Mouse (Mus musculus) intestine, embryonic 16.5 days (tissue): ENCODE results near the gene Grn. TPM values are rescaled to one million over a fixed set of nuclear protein-coding genes. Genes with fewer than 3 reads are reported as not detected.
"Not testable (repeated sequence)": the region's sequence is repeated elsewhere in the genome, so short reads cannot be mapped to it uniquely, and the experiment has no call there.

Experiments used
- ATAC-seq: fragments of 200-750 bp; cut with Nextera tagmentation; 2 replicates; pipeline ENCODE4 v1.8.0; 2017; ENCODE audit warnings: moderate TSS enrichment, moderate library complexity
- H3K27ac ChIP-seq: fragments of 300-500 bp; sonication (generic); 2 replicates; pipeline ENCODE4 v1.5.1; 2014; ENCODE audit warnings: mild to moderate bottlenecking, low read length
- H3K27me3 ChIP-seq: fragments of 300-500 bp; sonication (generic); replicated peaks from 2 replicates; pipeline ENCODE4 v1.6.1; 2014; ENCODE audit warnings: low read length, control low read depth, mixed read lengths; ENCODE audit not compliant: control insufficient read depth, insufficient read depth
- H3K36me3 ChIP-seq: fragments of 300-500 bp; sonication (generic); 2 replicates; pipeline ENCODE4 v1.6.1; 2014; ENCODE audit warnings: low read length, control low read depth; ENCODE audit not compliant: control insufficient read depth, insufficient read depth
- H3K4me1 ChIP-seq: fragments of 300-500 bp; sonication (generic); 2 replicates; pipeline ENCODE4 v1.6.1; 2014; ENCODE audit warnings: low read length, control low read depth, mixed read lengths; ENCODE audit not compliant: control insufficient read depth, insufficient read depth
- H3K4me2 ChIP-seq: fragments of 300-500 bp; sonication (generic); 2 replicates; pipeline ENCODE4 v1.6.1; 2014; ENCODE audit warnings: low read depth, low read length, control low read depth
- H3K4me3 ChIP-seq: fragments of 300-500 bp; sonication (generic); 2 replicates; pipeline ENCODE4 v1.5.1; 2014; ENCODE audit warnings: mild to moderate bottlenecking, low read length
- H3K9ac ChIP-seq: fragments of 300-500 bp; sonication (generic); 2 replicates; pipeline ENCODE4 v1.6.1; 2014; ENCODE audit warnings: low read depth, low read length
- H3K9me3 ChIP-seq: fragments of 300-500 bp; sonication (generic); 2 replicates; pipeline ENCODE4 v1.6.1; 2016; ENCODE audit warnings: low read length, control low read depth; ENCODE audit not compliant: control insufficient read depth
- WGBS: fragments of 180-500 bp; shearing (Covaris S2); extraction: QIAGEN DNeasy Blood & Tissue Kit; methylation state at CpG from one replicate; pipeline ENCODE4 v1.1.7; 2014; 5-methylcytosine and 5-hydroxymethylcytosine counted together
- polyA plus RNA-seq: library from polyadenylated mRNA; unstranded; fragments of >200 nt; fragmentation: Nextera tagmentation; extraction: Ambion mirVana; gene quantifications from 2 replicates; pipeline ENCODE4 v1.2.1, GENCODE M21; 2015

The Grn gene
- polyA plus RNA-seq, 1 experiment from 2014 or later, result 221 TPM

- H3K36me3 ChIP-seq, result peaks cover 9% of the 10 kb centered on the region; the same call in 1 of the 2 replicates
- WGBS, result under 1% methylated on average over 77 of the region's 85 CpGs
- H3K4me2 ChIP-seq, result peak overlapping the region; percentile 74
- H3K27me3 ChIP-seq, result no peaks in the 10 kb centered on the region
- H3K9ac ChIP-seq, result peak overlapping the region; percentile 95
- peak; percentile 71 for ATAC-seq
- H3K4me3 ChIP-seq, result peak overlapping the region; percentile 92
- H3K4me1 ChIP-seq, result peaks cover 33% of the 10 kb centered on the region
- H3K9me3 ChIP-seq, result no peaks in the 10 kb centered on the region
- H3K27ac ChIP-seq, result peak overlapping the region; percentile 98
Observed at GRCm38 (mm10) chr11:102406900-102407833, 22.9 kb upstream of the Grn start.

- peak within 1 kb of the TSS; percentile 92 for H3K4me3 ChIP-seq
- no peaks in the 10 kb centered on the region for H3K27me3 ChIP-seq
- H3K4me1 ChIP-seq, result peaks cover 33% of the 10 kb centered on the region
- no peaks in the 10 kb centered on the region for H3K9me3 ChIP-seq
- H3K9ac ChIP-seq, result peak within 1 kb of the TSS; percentile 95
- H3K4me2 ChIP-seq, result peak within 1 kb of the TSS; percentile 74
- WGBS, result under 1% methylated on average over 19 of the region's 19 CpGs
- peak within 1 kb of the TSS; percentile 98 for H3K27ac ChIP-seq
- peak; percentile 24; the same call in 1 of the 2 replicates for ATAC-seq
- peaks cover 9% of the 10 kb centered on the region; the same call in 1 of the 2 replicates for H3K36me3 ChIP-seq
Observed at GRCm38 (mm10) chr11:102407834-102408215, 22.3 kb upstream of the Grn start, which contains the start of gene Slc25a39. TSS of gene Slc25a39 (minus strand) at chr11:102407946.

GRCm38 (mm10) chr11:102408344-102408876 lies 21.7 kb upstream of the Grn start:
- Histone ChIP-seq H3K9me3 (no peaks in the 10 kb centered on the region), H3K9ac (peak overlapping the region; percentile 95), H3K4me1 (peaks cover 33% of the 10 kb centered on the region), H3K27ac (peak overlapping the region; percentile 98), H3K4me2 (peak overlapping the region; percentile 74), H3K4me3 (peak overlapping the region; percentile 92), H3K27me3 (no peaks in the 10 kb centered on the region), H3K36me3 (peaks cover 9% of the 10 kb centered on the region; the same call in 1 of the 2 replicates)
- peak; percentile 92 for ATAC-seq
- WGBS, result under 1% methylated on average over 32 of the region's 32 CpGs

- Histone ChIP-seq H3K9ac (peak overlapping the region; percentile 60), H3K9me3 (no peaks in the 10 kb centered on the region), H3K4me2 (peak overlapping the region; percentile 50), H3K27ac (peak overlapping the region; percentile 98), H3K27me3 (no peaks in the 10 kb centered on the region), H3K36me3 (peaks cover 6% of the 10 kb centered on the region; the same call in 1 of the 2 replicates), H3K4me3 (peak overlapping the region; percentile 42), H3K4me1 (peaks cover 33% of the 10 kb centered on the region)
- WGBS, result 32% methylated on average over 15 of the region's 15 CpGs
- ATAC-seq, result no peak
Observed at GRCm38 (mm10) chr11:102408888-102409794, 21.0 kb upstream of the Grn start.

- WGBS, result 72% methylated on average over 3 of the region's 3 CpGs
- H3K9me3 ChIP-seq, result no peaks in the 10 kb centered on the region
- 0 out of 2 replicates have a peak overlapping the region, but pooled peaks have one; percentile 50 for H3K4me2 ChIP-seq
- H3K4me3 ChIP-seq, result no peak overlapping the region
- H3K27me3 ChIP-seq, result no peaks in the 10 kb centered on the region
- no peak for ATAC-seq
- peak overlapping the region; percentile 98 for H3K27ac ChIP-seq
- H3K4me1 ChIP-seq, result peaks cover 27% of the 10 kb centered on the region
- H3K36me3 ChIP-seq, result peaks cover 2% of the 10 kb centered on the region; the same call in 1 of the 2 replicates
- peak overlapping the region; percentile 60 for H3K9ac ChIP-seq
Observed at GRCm38 (mm10) chr11:102409795-102410330, 20.3 kb upstream of the Grn start.

GRCm38 (mm10) chr11:102410345-102410744 lies 19.8 kb upstream of the Grn start:
- H3K9me3 ChIP-seq, H3K9ac ChIP-seq, H3K4me2 ChIP-seq, H3K4me3 ChIP-seq, H3K27ac ChIP-seq, ATAC-seq, H3K27me3 ChIP-seq, H3K36me3 ChIP-seq: not testable (repeated sequence)
- peaks cover 23% of the 10 kb centered on the region for H3K4me1 ChIP-seq
- WGBS, result 87% methylated on average over 3 of the region's 3 CpGs

GRCm38 (mm10) chr11:102411061-102411460 lies 19.1 kb upstream of the Grn start:
- Histone ChIP-seq H3K9ac (no peak overlapping the region), H3K4me2 (no peak overlapping the region), H3K27me3 (no peaks in the 10 kb centered on the region), H3K36me3 (no peaks in the 10 kb centered on the region), H3K27ac (no peak overlapping the region), H3K9me3 (no peaks in the 10 kb centered on the region), H3K4me3 (no peak overlapping the region), H3K4me1 (peaks cover 15% of the 10 kb centered on the region)
- WGBS, result 78% methylated on average over 3 of the region's 3 CpGs
- ATAC-seq, result no peak

GRCm38 (mm10) chr11:102411704-102412103 lies 18.4 kb upstream of the Grn start:
- H3K4me3 ChIP-seq, result no peak overlapping the region
- ATAC-seq, result no peak
- no peak overlapping the region for H3K27ac ChIP-seq
- no peaks in the 10 kb centered on the region for H3K9me3 ChIP-seq
- peaks cover 9% of the 10 kb centered on the region for H3K4me1 ChIP-seq
- no peaks in the 10 kb centered on the region for H3K27me3 ChIP-seq
- no peaks in the 10 kb centered on the region for H3K36me3 ChIP-seq
- no peak overlapping the region for H3K9ac ChIP-seq
- no peak overlapping the region; the same call in 1 of the 2 replicates for H3K4me2 ChIP-seq
- WGBS, result 5% methylated on average over 11 of the region's 11 CpGs
